Mouse (Mus musculus) activated CD4-positive, CD25-positive, alpha-beta regulatory T cell, adult 4 months (primary cell): ENCODE data around the gene Ahcy. TPM values are rescaled to one million over a fixed set of nuclear protein-coding genes. Genes with fewer than 3 reads are reported as not detected.
"Not testable (repeated sequence)": the region's sequence is repeated elsewhere in the genome, so short reads cannot be mapped to it uniquely, and the experiment has no call there.

Experiments
- ATAC-seq: one replicate; pipeline ENCODE4 v1.8.0; 2017
- polyA plus RNA-seq, 2 experiments: library from polyadenylated mRNA; unstranded; fragments of 100-300 nt; shearing (Covaris generic); gene quantifications; one replicate each; pipeline ENCODE4 v1.2.1; 2017

Ahcy gene
- polyA plus RNA-seq = 10 to 100 TPM; 30.2 to 50.5 TPM

GRCm38 (mm10) chr2:155073978-155074765, at the start of gene Ahcy:
Gene Ahcy, minus strand, starts transcription at chr2:155074497.
- peak; percentile 96 for ATAC-seq

- ATAC-seq = no peak
These were observed 41.0 kb upstream of the Ahcy start for GRCm38 (mm10) chr2:155115216-155115830.

- ATAC-seq = not testable (repeated sequence)
These were observed 33.0 kb upstream of the Ahcy start for GRCm38 (mm10) chr2:155107276-155107675.

- ATAC-seq = no peak
These were observed 29.3 kb upstream of the Ahcy start for GRCm38 (mm10) chr2:155103607-155104006.

- no peak for ATAC-seq
These were observed 27.5 kb upstream of the Ahcy start for GRCm38 (mm10) chr2:155101761-155102181.

GRCm38 (mm10) chr2:155100796-155101259, 26.5 kb upstream of the Ahcy start:
- no peak for ATAC-seq

- no peak for ATAC-seq
These were observed 25.9 kb upstream of the Ahcy start for GRCm38 (mm10) chr2:155099994-155100795.

GRCm38 (mm10) chr2:155099421-155099820, 25.1 kb upstream of the Ahcy start:
- ATAC-seq = no peak

GRCm38 (mm10) chr2:155098720-155099380, 24.6 kb upstream of the Ahcy start:
- no peak for ATAC-seq

- ATAC-seq = no peak
These were observed 19.1 kb upstream of the Ahcy start for GRCm38 (mm10) chr2:155093418-155093817.

GRCm38 (mm10) chr2:155091743-155092075, 17.4 kb upstream of the Ahcy start:
- ATAC-seq = no peak

GRCm38 (mm10) chr2:155090909-155091742, 16.8 kb upstream of the Ahcy start:
- no peak for ATAC-seq

- ATAC-seq = no peak
These were observed 14.0 kb upstream of the Ahcy start for GRCm38 (mm10) chr2:155088264-155088663.

- ATAC-seq = no peak
These were observed 12.0 kb upstream of the Ahcy start for GRCm38 (mm10) chr2:155086328-155086727.

- ATAC-seq = no peak
These were observed 10.2 kb upstream of the Ahcy start for GRCm38 (mm10) chr2:155084546-155084945.

- peak; percentile 68 for ATAC-seq
These were observed 8.0 kb upstream of the Ahcy start for GRCm38 (mm10) chr2:155082121-155082803.

GRCm38 (mm10) chr2:155081056-155081455, 6.8 kb upstream of the Ahcy start:
- ATAC-seq = no peak

GRCm38 (mm10) chr2:155080179-155080530, 5.9 kb upstream of the Ahcy start:
- no peak for ATAC-seq

GRCm38 (mm10) chr2:155079500-155080178, 5.3 kb upstream of the Ahcy start:
- peak; percentile 77 for ATAC-seq

- no peak for ATAC-seq
These were observed 1.4 kb upstream of the Ahcy start for GRCm38 (mm10) chr2:155075649-155076048.
